In genomic region chr2:30463904-30464330, GRCm38 (mm10) we compare ENCODE assay signal across 8 mouse cellular contexts. TPM values are rescaled to one million over a fixed set of nuclear protein-coding genes. Genes with fewer than 3 reads are reported as not detected.
DNase-seq lines count a peak whose midpoint lies in the region; ATAC-seq lines count a peak whose summit lies in the region.

No protein-coding gene starts in this region.

- DNase-seq in gastrocnemius, adult 18-20 months (ENCODE audit: low spot score), result peak; percentile 77
- DNase-seq in gastrocnemius, postnatal 10 days, result no peak
- DNase-seq in cerebellum, adult 11 months, result peak; percentile 72
- peak; percentile 51 for DNase-seq in forebrain, embryonic 14.5 days (ENCODE audit: low spot score)
- DNase-seq in hindbrain, embryonic 11.5 days (ENCODE audit: low spot score), result peak; percentile 54
- peak; percentile 42 to 43 for DNase-seq in left cerebral cortex, postnatal 14 days (ENCODE audit: low spot score in 2 of 2)
- DNase-seq in spleen, postnatal 36 days (ENCODE audit: low spot score in 2 of 2), result peak; percentile 85 to 86

- H3K4me2 ChIP-seq in forebrain, embryonic 14.5 days (ENCODE audit: low read length), result peak overlapping the region; percentile 39
- H3K4me2 ChIP-seq in hindbrain, embryonic 11.5 days (replicated peaks; ENCODE audit: low read depth, low read length), result peak overlapping the region; percentile 36

- peak overlapping the region; percentile 13; the same call in 1 of the 2 replicates for H3K4me3 ChIP-seq in forebrain, embryonic 14.5 days (ENCODE audit: low read depth, low read length)
- peak overlapping the region; percentile 14; the same call in 1 of the 2 replicates for H3K4me3 ChIP-seq in hindbrain, embryonic 11.5 days (ENCODE audit: low read depth, low read length)

- 5% methylated on average over 9 of the region's 9 CpGs for WGBS in forebrain, embryonic 14.5 days
- WGBS in hindbrain, embryonic 11.5 days, result 3% methylated on average over 9 of the region's 9 CpGs

- H3K9ac ChIP-seq in forebrain, embryonic 14.5 days (ENCODE audit: low read length), result peak overlapping the region; percentile 22; the same call in 1 of the 2 replicates
- H3K9ac ChIP-seq in hindbrain, embryonic 11.5 days (ENCODE audit: low read depth, low read length), result no peak overlapping the region

- peaks cover 5% of the 10 kb centered on the region; the same call in 1 of the 2 replicates for H3K4me1 ChIP-seq in forebrain, embryonic 14.5 days (ENCODE audit: control insufficient read depth, insufficient read depth, low read length)
- H3K4me1 ChIP-seq in hindbrain, embryonic 11.5 days (replicated peaks; ENCODE audit: control insufficient read depth, insufficient read depth, low read length), result peaks cover 6% of the 10 kb centered on the region

- H3K36me3 ChIP-seq in forebrain, embryonic 14.5 days (ENCODE audit: control insufficient read depth, insufficient read depth, low read length), result no peaks in the 10 kb centered on the region
- H3K36me3 ChIP-seq in hindbrain, embryonic 11.5 days (ENCODE audit: control insufficient read depth, insufficient read depth, low read length), result no peaks in the 10 kb centered on the region

- ATAC-seq in forebrain, embryonic 14.5 days, result peak; percentile 74
- ATAC-seq in hindbrain, embryonic 11.5 days (ENCODE audit: low FRiP score), result peak; percentile 75
- ATAC-seq in megakaryocyte progenitor cell, adult 5-6 weeks (replicated peaks; ENCODE audit: poor library complexity), result peak; percentile 96

- intact Hi-C loops in left cerebral cortex, postnatal 14 days (cut with DNase I), result no loop called here

- H3K9me3 ChIP-seq in forebrain, embryonic 14.5 days (replicated peaks; ENCODE audit: control insufficient read depth, low read length), result no peaks in the 10 kb centered on the region
- no peaks in the 10 kb centered on the region for H3K9me3 ChIP-seq in hindbrain, embryonic 11.5 days (ENCODE audit: control insufficient read depth, low read length)

- H3K27ac ChIP-seq in forebrain, embryonic 14.5 days (ENCODE audit: low read depth, low read length), result no peak overlapping the region
- no peak overlapping the region for H3K27ac ChIP-seq in hindbrain, embryonic 11.5 days (ENCODE audit: low read depth, low read length)

- no peaks in the 10 kb centered on the region for H3K27me3 ChIP-seq in forebrain, embryonic 14.5 days (replicated peaks; ENCODE audit: control insufficient read depth, insufficient read depth, low read length)
- 0 out of 2 replicates have a peak, but pooled peaks cover 2% of the 10 kb centered on the region for H3K27me3 ChIP-seq in hindbrain, embryonic 11.5 days (ENCODE audit: control insufficient read depth, insufficient read depth, low read length)

RNA-seq across cellular contexts. Expression of gene Ier5l, which starts 10.1 kb away (rescaled TPM):
- total RNA-seq in gastrocnemius, adult 18-20 months (2021), result 1 to 10 TPM; 1.0 to 1.7 TPM
- 1 to 10 TPM; 4.8 to 7.4 TPM for total RNA-seq in gastrocnemius, postnatal 10 days (2021)
- polyA plus RNA-seq in forebrain, embryonic 14.5 days (2014; fragmentation: Nextera tagmentation; extraction: Ambion mirVana), result 3.0 and 3.6 TPM in 2 replicates
- 6.3 and 6.8 TPM in 2 replicates for polyA plus RNA-seq in hindbrain, embryonic 11.5 days (2014; fragmentation: Nextera tagmentation; extraction: Ambion mirVana)
- 10 to 100 TPM; 12.7 to 15.1 TPM for total RNA-seq in left cerebral cortex, postnatal 14 days (2021)
- total RNA-seq in megakaryocyte progenitor cell, adult 5-6 weeks (2015), result 0.07 and 0.12 TPM in 2 replicates
- 0.10 and 0.96 TPM in 2 replicates for total RNA-seq in megakaryocyte progenitor cell, adult 5-6 weeks (2017)

RNA-seq across cellular contexts. Expression of gene Ptpa, which starts 48.1 kb away (rescaled TPM):
- 10 to 100 TPM; 62.9 to 65.1 TPM for total RNA-seq in gastrocnemius, adult 18-20 months (2021)
- 100 to 1,000 TPM in 1 of 2 experiments, 10 to 100 TPM in 1; 95.1 to 101 TPM for total RNA-seq in gastrocnemius, postnatal 10 days (2021)
- 66.6 and 88.4 TPM in 2 replicates for polyA plus RNA-seq in forebrain, embryonic 14.5 days (2014; fragmentation: Nextera tagmentation; extraction: Ambion mirVana)
- polyA plus RNA-seq in hindbrain, embryonic 11.5 days (2014; fragmentation: Nextera tagmentation; extraction: Ambion mirVana), result 55.4 and 62.8 TPM in 2 replicates
- total RNA-seq in left cerebral cortex, postnatal 14 days (2021), result 100 to 1,000 TPM; 143 to 147 TPM
- 75.9 and 90.4 TPM in 2 replicates for total RNA-seq in megakaryocyte progenitor cell, adult 5-6 weeks (2015)
- 63.0 and 63.3 TPM in 2 replicates for total RNA-seq in megakaryocyte progenitor cell, adult 5-6 weeks (2017)

RNA-seq across cellular contexts. Expression of gene Crat, which starts 48.3 kb away (rescaled TPM):
- 100 to 1,000 TPM; 378 to 382 TPM for total RNA-seq in gastrocnemius, adult 18-20 months (2021)
- total RNA-seq in gastrocnemius, postnatal 10 days (2021), result 100 to 1,000 TPM; 228 to 262 TPM
- 26.8 and 31.9 TPM in 2 replicates for polyA plus RNA-seq in forebrain, embryonic 14.5 days (2014; fragmentation: Nextera tagmentation; extraction: Ambion mirVana)
- polyA plus RNA-seq in hindbrain, embryonic 11.5 days (2014; fragmentation: Nextera tagmentation; extraction: Ambion mirVana), result 21.5 and 27.5 TPM in 2 replicates
- 10 to 100 TPM; 45.5 to 47.1 TPM for total RNA-seq in left cerebral cortex, postnatal 14 days (2021)
- total RNA-seq in megakaryocyte progenitor cell, adult 5-6 weeks (2015), result 21.2 and 31.7 TPM in 2 replicates
- total RNA-seq in megakaryocyte progenitor cell, adult 5-6 weeks (2017), result 8.4 and 9.1 TPM in 2 replicates

Comparison
In these comparisons a context has a peak if more than half of its experiments do, and no peak if none do; other contexts are left out.
1. RNA of gene Crat, which starts 48.3 kb away (total RNA-seq): 378 to 382 TPM in gastrocnemius, adult 18-20 months and 228 to 262 TPM in gastrocnemius, postnatal 10 days; 45.5 to 47.1 TPM in left cerebral cortex, postnatal 14 days and 8.4 to 31.7 TPM in megakaryocyte progenitor cell, adult 5-6 weeks; every median in the first group is over 4 times any median in the second.
2. Peak in every context shown above with its lines, with median percentiles within 50 percentile points of each other: ATAC-seq.